Mouse (Mus musculus) MEL (cell line): ENCODE data around the gene Rfx4. TPM values are rescaled to one million over a fixed set of nuclear protein-coding genes. Genes with fewer than 3 reads are reported as not detected.

Experiments
- DNase-seq: peaks from one replicate; pipeline ENCODE4 v3.0.0; 2011; ENCODE audit warnings: low read depth, low spot score
- H3K27ac ChIP-seq: 2 replicates; pipeline ENCODE4 v1.5.1; 2012; ENCODE audit warnings: low read depth, mild to moderate bottlenecking, control low read depth, low read length, moderate library complexity; ENCODE audit not compliant: control insufficient read depth
- H3K27me3 ChIP-seq, 2 experiments: fragments of 150-350 bp in 1 of 2; sonication (generic) in 1 of 2; 2 replicates each; pipeline ENCODE4 v1.6.1; 2012; ENCODE audit warnings: low read length in 2 of 2, mild to moderate bottlenecking in 2 of 2, improper control_type of control experiment in 1 of 2, moderate library complexity in 1 of 2; ENCODE audit not compliant: insufficient read depth in 2 of 2, control insufficient read depth in 1 of 2
- H3K36me3 ChIP-seq, 2 experiments: 2 replicates each; pipeline ENCODE4 v1.6.1; 2012 to 2014; ENCODE audit warnings: low read length in 2 of 2, improper control_type of control experiment in 1 of 2, inconsistent platforms in 1 of 2, mild to moderate bottlenecking in 1 of 2; ENCODE audit not compliant: insufficient read depth in 2 of 2, control insufficient read depth in 1 of 2
- H3K4me1 ChIP-seq, 2 experiments: fragments of 150-350 bp in 1 of 2; sonication (generic) in 1 of 2; 2 replicates each; pipeline ENCODE4 v1.6.1; 2012; ENCODE audit warnings: low read length in 2 of 2, improper control_type of control experiment in 1 of 2, mild to moderate bottlenecking in 1 of 2; ENCODE audit not compliant: insufficient read depth in 2 of 2, control insufficient read depth in 1 of 2
- H3K4me3 ChIP-seq, 2 experiments: fragments of 150-350 bp in 1 of 2; sonication (generic) in 1 of 2; 2 replicates each; pipeline ENCODE4 v1.5.1; 2012; ENCODE audit warnings: low read depth in 2 of 2, low read length in 2 of 2, mild to moderate bottlenecking in 2 of 2, moderate library complexity in 2 of 2, control low read depth in 1 of 2, improper control_type of control experiment in 1 of 2; ENCODE audit not compliant: control insufficient read depth in 1 of 2, insufficient read depth in 1 of 2
- H3K79me2 ChIP-seq: 2 replicates; pipeline ENCODE4 v1.6.1; 2012; ENCODE audit warnings: mild to moderate bottlenecking, low read length, moderate library complexity; ENCODE audit not compliant: control insufficient read depth, poor library complexity, insufficient read depth
- H3K9ac ChIP-seq: 2 replicates; pipeline ENCODE4 v1.6.1; 2012; ENCODE audit warnings: low read depth, mild to moderate bottlenecking, control low read depth, low read length, moderate library complexity; ENCODE audit not compliant: control insufficient read depth, poor library complexity, severe bottlenecking
- H3K9me3 ChIP-seq: fragments of 150-350 bp; sonication (generic); replicated peaks from 2 replicates; pipeline ENCODE4 v1.6.1; 2012; ENCODE audit warnings: mild to moderate bottlenecking, low read length, improper control_type of control experiment, moderate library complexity; ENCODE audit not compliant: insufficient read depth
- CTCF ChIP-seq, 3 experiments: IDR thresholded peaks in 2 of 3; conservative IDR thresholded peaks in 1 of 3; 2 replicates each; pipeline ENCODE4 v1.5.1; 2011 to 2012; ENCODE audit warnings: low read length in 3 of 3, low read depth in 2 of 3, mild to moderate bottlenecking in 2 of 3, improper control_type of control experiment in 1 of 3, inconsistent platforms in 1 of 3, mixed read lengths in 1 of 3, moderate library complexity in 1 of 3; ENCODE audit not compliant: control insufficient read depth in 1 of 3, insufficient read depth in 1 of 3, poor library complexity in 1 of 3, severe bottlenecking in 1 of 3
- EP300 ChIP-seq, 2 experiments: IDR thresholded peaks; 2 replicates each; pipeline ENCODE4 v1.6.1; 2011; ENCODE audit warnings: improper control_type of control experiment in 2 of 2, low read length in 2 of 2, low read depth in 1 of 2, mild to moderate bottlenecking in 1 of 2
- ETS1 ChIP-seq: IDR thresholded peaks from 2 replicates; pipeline ENCODE4 v1.6.1; 2012; ENCODE audit warnings: low read depth, mild to moderate bottlenecking, inconsistent platforms, low read length, improper control_type of control experiment, moderate library complexity
- GABPA ChIP-seq: IDR thresholded peaks from 2 replicates; pipeline ENCODE4 v1.6.1; 2012; ENCODE audit warnings: low read depth, mild to moderate bottlenecking, inconsistent platforms, low read length, improper control_type of control experiment, moderate library complexity
- HCFC1 ChIP-seq: IDR thresholded peaks from 2 replicates; pipeline ENCODE4 v1.6.1; 2012; ENCODE audit warnings: low read depth, mild to moderate bottlenecking, inconsistent platforms, low read length, improper control_type of control experiment, moderate library complexity
- MAX ChIP-seq: IDR thresholded peaks from 2 replicates; pipeline ENCODE4 v1.6.1; 2011; ENCODE audit warnings: low read length, improper control_type of control experiment
- MXI1 ChIP-seq: IDR thresholded peaks from 2 replicates; pipeline ENCODE4 v1.6.1; 2011; ENCODE audit warnings: mild to moderate bottlenecking, low read depth, low read length, improper control_type of control experiment
- POLR2A ChIP-seq, 2 experiments: IDR thresholded peaks; 2 replicates each; pipeline ENCODE4 v1.6.1; 2011 to 2012; ENCODE audit warnings: low read length in 2 of 2, mild to moderate bottlenecking in 2 of 2, control low read depth in 1 of 2, improper control_type of control experiment in 1 of 2, low read depth in 1 of 2, moderate library complexity in 1 of 2; ENCODE audit not compliant: control insufficient read depth in 1 of 2, insufficient read depth in 1 of 2, poor library complexity in 1 of 2
- RAD21 ChIP-seq: IDR thresholded peaks from 2 replicates; pipeline ENCODE4 v1.6.1; 2011; ENCODE audit warnings: mild to moderate bottlenecking, low read depth, low read length, improper control_type of control experiment
- RCOR1 ChIP-seq: IDR thresholded peaks from 2 replicates; pipeline ENCODE4 v1.6.1; 2012; ENCODE audit warnings: low read depth, mild to moderate bottlenecking, inconsistent platforms, low read length, improper control_type of control experiment
- SMC3 ChIP-seq: IDR thresholded peaks from 2 replicates; pipeline ENCODE4 v1.6.1; 2011; ENCODE audit warnings: low read depth, low read length, improper control_type of control experiment
- USF2 ChIP-seq, 2 experiments: IDR thresholded peaks; 2 replicates each; pipeline ENCODE4 v1.6.1; 2011 to 2012; ENCODE audit warnings: improper control_type of control experiment in 2 of 2, low read length in 2 of 2, borderline replicate concordance in 1 of 2, inconsistent platforms in 1 of 2, low read depth in 1 of 2, mild to moderate bottlenecking in 1 of 2; ENCODE audit not compliant: insufficient read depth in 1 of 2
- ZC3H11A ChIP-seq: IDR thresholded peaks from 2 replicates; pipeline ENCODE4 v1.6.1; 2012; ENCODE audit warnings: low read depth, mild to moderate bottlenecking, inconsistent platforms, low read length, improper control_type of control experiment
- ZMIZ1 ChIP-seq: IDR thresholded peaks from 2 replicates; pipeline ENCODE4 v1.6.1; 2012; ENCODE audit warnings: low read depth, mild to moderate bottlenecking, inconsistent platforms, low read length, improper control_type of control experiment, moderate library complexity
- polyA plus RNA-seq, 2 experiments: library from polyadenylated mRNA; stranded (reverse) in 1 of 2; unstranded in 1 of 2; fragments of >175 nt in 1 of 2; fragments of >200 nt in 1 of 2; gene quantifications; 2 replicates each; pipeline versions ENCODE4 v1.2.1 to v1.2.4; 2012; ENCODE audit warnings: low replicate concordance in 2 of 2, low read depth in 1 of 2; ENCODE audit not compliant: insufficient read length in 2 of 2, insufficient read depth in 1 of 2, missing spikeins in 1 of 2
- total RNA-seq: library from RNA; depleted of rRNA; stranded (reverse); fragments of 300-350 nt; gene quantifications from 2 replicates; pipeline ENCODE4 v1.2.3, GENCODE M21; 2012

The Rfx4 gene
- total and polyA plus RNA-seq, 3 experiments, result not detected

DNA sequence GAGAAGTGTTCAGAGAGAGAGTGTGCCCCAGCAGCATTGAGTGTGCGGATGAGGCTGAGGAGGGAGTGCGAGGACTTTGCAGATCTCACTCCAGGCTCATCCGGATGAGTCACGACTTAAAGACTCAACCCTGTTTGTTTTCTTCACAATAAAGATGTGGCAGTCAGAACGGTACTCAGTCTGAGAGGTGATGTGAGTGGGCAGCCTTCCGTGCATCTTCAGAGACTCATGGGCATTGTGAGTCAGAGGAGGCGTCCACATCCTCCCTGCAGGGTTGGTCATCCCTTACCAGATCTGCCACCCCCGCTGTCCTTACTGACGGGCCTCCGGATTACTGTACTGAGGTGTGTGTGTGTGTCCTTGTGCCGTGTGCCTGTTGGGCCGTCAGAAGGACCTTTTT is 28.9 kb upstream of the Rfx4 start:
- DNase-seq, result no peak
- Histone ChIP-seq H3K36me3 (peaks cover 0 to 2% of the 10 kb centered on the region in 2 experiments; a peak in 1 of 4 replicates), H3K4me1 (no peaks in the 10 kb centered on the region), H3K9me3 (no peaks in the 10 kb centered on the region), H3K27ac (no peak overlapping the region), H3K27me3 (no peaks in the 10 kb centered on the region), H3K4me3 (no peak overlapping the region), H3K9ac (no peak overlapping the region), H3K79me2 (no peaks in the 10 kb centered on the region)
- TF ChIP-seq POLR2A (IDR thresholded peaks at IDR 0.05; ENCODE audit: control insufficient read depth in 1 of 2, insufficient read depth in 1 of 2, low read depth in 1 of 2, low read length in 2 of 2, poor library complexity in 1 of 2) (no peak), MXI1 (no peak), EP300 (IDR thresholded peaks at IDR 0.05; ENCODE audit: low read depth in 1 of 2, low read length in 2 of 2) (no peak), RCOR1 (no peak), HCFC1 (no peak), GABPA (no peak), USF2 (IDR thresholded peaks at IDR 0.05; ENCODE audit: borderline replicate concordance in 1 of 2, insufficient read depth in 1 of 2, low read depth in 1 of 2, low read length in 2 of 2) (no peak), RAD21 (no peak)

DNA sequence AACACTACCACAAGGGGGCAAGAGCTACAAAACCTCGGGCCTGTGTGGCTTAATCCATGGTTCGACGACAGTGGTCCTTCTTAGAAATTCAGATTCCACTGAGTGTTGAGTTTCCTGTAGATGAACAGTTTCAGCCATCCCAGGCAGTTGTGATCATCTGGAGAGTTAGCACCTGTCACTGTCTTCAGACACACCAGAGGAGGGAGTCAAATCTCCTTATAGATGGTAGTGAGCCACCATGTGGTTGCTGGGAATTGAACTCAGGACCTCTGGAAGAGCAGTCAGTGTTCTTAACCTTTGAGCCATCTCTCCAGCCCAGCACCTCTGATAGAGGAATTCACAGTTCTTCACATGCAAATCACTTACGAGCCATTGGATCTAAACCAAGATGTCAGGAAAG is 28.1 kb upstream of the Rfx4 start:
- no peaks in the 10 kb centered on the region for H3K27me3 ChIP-seq
- no peaks in the 10 kb centered on the region for H3K9me3 ChIP-seq
- no peak overlapping the region for H3K9ac ChIP-seq
- no peaks in the 10 kb centered on the region for H3K79me2 ChIP-seq
- no peak for DNase-seq
- peak in 1 of 3 experiments; percentile 0; a peak in 1 of 6 replicates for TF ChIP-seq CTCF (IDR thresholded peaks at IDR 0.05 in 2 of 3, conservative IDR thresholded peaks at IDR 0.05 in 1 of 3; ENCODE audit: control insufficient read depth in 1 of 3, insufficient read depth in 1 of 3, low read depth in 2 of 3, low read length in 3 of 3, poor library complexity in 1 of 3, severe bottlenecking in 1 of 3)
- TF ChIP-seq ZMIZ1, result no peak
- TF ChIP-seq ETS1, result no peak
- no peak overlapping the region for H3K4me3 ChIP-seq
- no peaks in the 10 kb centered on the region for H3K4me1 ChIP-seq
- peaks cover 0 to 2% of the 10 kb centered on the region in 2 experiments; a peak in 1 of 4 replicates for H3K36me3 ChIP-seq
- H3K27ac ChIP-seq, result no peak overlapping the region

DNA sequence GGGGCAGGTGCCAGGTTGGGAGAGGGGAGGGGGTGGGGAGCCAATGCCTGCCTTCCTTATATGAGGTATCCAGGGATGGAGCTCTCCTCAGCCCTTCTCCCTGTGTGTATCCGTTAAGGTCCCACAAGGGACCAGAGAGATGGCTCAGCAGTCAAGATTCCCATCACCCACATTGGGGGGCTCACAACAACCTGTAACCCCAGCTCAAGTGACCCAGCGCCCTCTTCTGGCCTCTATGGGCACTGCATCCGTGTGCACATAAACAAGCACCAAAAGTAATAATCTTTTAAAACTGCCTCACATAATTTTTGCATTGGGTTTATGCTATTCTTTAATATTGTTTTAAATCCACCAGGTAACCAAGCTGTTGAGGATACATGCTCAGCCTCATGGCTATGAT is 25.8 kb upstream of the Rfx4 start:
- DNase-seq, result peak; percentile 26
- TF ChIP-seq ZC3H11A (peak; percentile 41), GABPA (no peak), MAX (no peak), CTCF (IDR thresholded peaks at IDR 0.05 in 2 of 3, conservative IDR thresholded peaks at IDR 0.05 in 1 of 3; ENCODE audit: control insufficient read depth in 1 of 3, insufficient read depth in 1 of 3, low read depth in 2 of 3, low read length in 3 of 3, poor library complexity in 1 of 3, severe bottlenecking in 1 of 3) (peak; percentile 60 to 72 (median 70)), SMC3 (peak; percentile 56), RAD21 (peak; percentile 46)
- H3K9ac ChIP-seq, result no peak overlapping the region
- no peaks in the 10 kb centered on the region for H3K79me2 ChIP-seq
- no peaks in the 10 kb centered on the region for H3K36me3 ChIP-seq
- H3K4me1 ChIP-seq, result no peaks in the 10 kb centered on the region
- no peak overlapping the region for H3K27ac ChIP-seq
- H3K27me3 ChIP-seq, result no peaks in the 10 kb centered on the region
- no peaks in the 10 kb centered on the region for H3K9me3 ChIP-seq
- no peak overlapping the region for H3K4me3 ChIP-seq
